Mouse (Mus musculus): ENCODE measurements at regions not wholly inside any gene's neighbourhood (a gene's known extent, or its start where the extent isn't known, plus 50 kb on each side); places are given as distances from the start of the nearest gene placed in this dataset.

DNA sequence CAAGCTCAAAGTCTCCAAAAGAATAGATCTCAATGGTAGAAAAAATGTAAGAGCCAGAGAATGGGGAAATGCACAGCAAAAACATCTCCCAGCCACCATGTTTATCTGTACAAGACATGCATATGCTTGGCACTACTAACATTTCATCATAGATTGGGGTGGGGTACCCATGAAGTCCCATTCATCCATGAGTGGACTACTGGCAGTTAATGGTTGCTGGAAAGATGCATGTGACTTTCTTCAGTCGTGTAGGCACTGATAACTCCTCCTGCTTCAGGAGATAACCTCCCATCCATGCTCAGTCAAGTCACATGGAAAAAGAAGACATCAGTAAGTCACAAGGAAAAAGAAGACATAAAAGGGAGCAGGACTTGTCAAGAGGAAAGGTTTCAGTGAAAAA lies 65.3 kb downstream of the Lpar4 start:
- DNase-seq (ENCODE audit: low spot score in 2 of 2), result no peak

DNA sequence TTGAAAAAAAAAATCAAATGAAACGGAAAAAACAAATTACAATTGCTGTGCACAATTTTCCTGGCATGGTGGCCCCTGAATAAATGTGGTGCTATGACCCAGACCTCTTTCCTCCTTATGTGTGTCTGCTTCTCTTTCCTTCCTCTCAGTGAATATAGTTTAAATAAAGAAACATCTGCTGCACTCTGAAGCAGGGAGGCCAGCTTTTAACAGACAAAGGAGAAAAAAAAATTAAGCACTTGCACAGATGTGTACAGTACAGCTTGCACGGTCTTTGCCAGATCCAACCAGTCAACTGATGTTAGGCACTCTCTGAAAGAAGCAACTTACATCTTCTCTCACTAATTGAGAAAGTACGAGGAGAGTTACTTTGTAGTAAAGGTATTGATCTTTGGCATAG lies 66.4 kb downstream of the Lpar4 start:
- no peak for DNase-seq (ENCODE audit: low spot score in 2 of 2)

- no peak for DNase-seq (ENCODE audit: low spot score in 2 of 2)
Observed at GRCm38 (mm10) chrX:106987779-106988178, 67.4 kb downstream of the Lpar4 start.

DNA sequence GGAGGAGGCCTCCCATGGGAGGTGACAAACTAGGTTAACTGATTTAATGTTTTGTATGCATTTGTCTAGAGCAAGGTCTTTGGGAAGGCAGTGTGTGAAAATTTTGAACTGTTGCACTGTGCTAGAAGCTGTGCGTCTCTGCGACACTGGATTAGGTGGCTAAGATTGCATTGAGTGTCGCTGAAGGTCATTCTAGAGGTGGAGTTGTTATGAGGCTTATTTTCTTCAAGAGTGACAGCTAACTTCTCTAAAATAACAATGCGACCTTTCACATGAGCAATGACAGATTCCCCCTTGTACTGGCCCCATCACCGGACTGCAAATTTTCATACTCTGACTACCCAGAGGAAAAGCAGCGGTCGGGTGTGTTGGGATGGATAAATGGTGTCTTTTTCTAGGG lies 83.8 kb upstream of the P2ry10 start:
- no peak for DNase-seq (ENCODE audit: low spot score in 2 of 2)

DNA sequence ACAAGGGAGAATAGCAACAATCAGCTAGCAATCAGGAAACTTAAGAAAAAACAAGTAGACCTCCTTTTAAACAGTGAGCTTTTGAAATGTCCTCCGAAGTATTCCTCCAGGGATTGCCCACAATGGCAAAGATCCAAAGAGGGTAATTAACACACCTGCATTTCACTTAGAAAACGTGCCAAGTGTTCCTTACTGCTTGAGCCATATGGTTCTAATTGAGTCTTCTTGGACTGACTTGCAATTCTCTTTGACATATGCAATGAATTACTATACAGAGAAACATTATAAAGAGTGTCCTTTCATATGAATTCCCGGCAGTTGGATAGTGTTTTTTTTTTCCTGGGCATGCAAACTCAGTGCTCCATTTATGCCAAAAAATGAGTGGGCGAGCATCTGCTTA lies 79.3 kb upstream of the P2ry10 start:
- no peak for DNase-seq (ENCODE audit: low spot score in 2 of 2)

DNA sequence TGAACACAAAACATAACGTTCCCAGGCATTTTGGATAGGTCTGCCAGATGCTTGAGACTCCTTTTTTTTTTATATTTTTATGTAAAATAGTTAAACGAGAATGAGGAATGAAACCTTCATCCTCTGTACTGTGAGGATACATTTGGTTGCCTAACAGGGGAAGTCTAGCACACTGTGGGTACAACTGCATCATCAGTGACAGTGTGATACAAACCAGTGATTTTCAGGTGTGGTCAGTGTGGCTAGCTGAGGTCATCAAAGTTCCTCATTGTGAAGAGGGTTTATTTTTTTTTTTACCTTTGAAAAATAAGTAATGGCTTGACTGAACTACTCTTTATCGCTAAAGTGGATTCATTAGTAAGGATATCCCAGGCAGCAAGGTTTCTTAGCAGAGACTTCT lies 75.7 kb upstream of the P2ry10 start:
- DNase-seq (ENCODE audit: low spot score in 2 of 2), result no peak

DNA sequence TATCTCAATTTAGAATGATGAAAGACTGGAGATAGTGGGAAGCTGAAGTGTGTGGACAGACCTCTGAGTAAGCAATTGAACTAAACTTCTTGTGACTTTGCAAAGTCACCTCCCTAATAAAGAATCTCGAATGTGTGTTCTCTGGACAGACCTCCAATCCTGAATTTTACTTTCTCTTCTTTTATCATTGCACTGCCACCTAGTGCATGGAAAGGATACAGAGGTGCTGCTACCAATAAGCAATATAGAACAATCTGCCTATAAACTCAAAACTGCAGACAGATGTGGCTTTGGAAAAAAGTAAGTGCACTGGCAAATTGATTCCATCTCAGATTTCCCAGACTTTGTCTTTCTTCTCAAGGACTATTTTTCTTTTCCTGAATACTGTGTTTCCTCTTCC lies 73.0 kb upstream of the P2ry10 start:
- peak in 1 of 2 experiments; percentile 3 for DNase-seq (ENCODE audit: low spot score in 2 of 2)

- DNase-seq (ENCODE audit: low spot score in 2 of 2), result no peak
Observed at GRCm38 (mm10) chrX:107031726-107032125, 56.6 kb upstream of the P2ry10 start.

GRCm38 (mm10) chrX:107038041-107038440 lies 50.3 kb upstream of the P2ry10 start:
- no peak for DNase-seq (ENCODE audit: low spot score in 2 of 2)
